Mouse (Mus musculus): ENCODE results near the gene Bag3.
"Not testable (repeated sequence)": the region's sequence is repeated elsewhere in the genome, so short reads cannot be mapped to it uniquely, and the experiment has no call there.

Bag3 gene

DNA sequence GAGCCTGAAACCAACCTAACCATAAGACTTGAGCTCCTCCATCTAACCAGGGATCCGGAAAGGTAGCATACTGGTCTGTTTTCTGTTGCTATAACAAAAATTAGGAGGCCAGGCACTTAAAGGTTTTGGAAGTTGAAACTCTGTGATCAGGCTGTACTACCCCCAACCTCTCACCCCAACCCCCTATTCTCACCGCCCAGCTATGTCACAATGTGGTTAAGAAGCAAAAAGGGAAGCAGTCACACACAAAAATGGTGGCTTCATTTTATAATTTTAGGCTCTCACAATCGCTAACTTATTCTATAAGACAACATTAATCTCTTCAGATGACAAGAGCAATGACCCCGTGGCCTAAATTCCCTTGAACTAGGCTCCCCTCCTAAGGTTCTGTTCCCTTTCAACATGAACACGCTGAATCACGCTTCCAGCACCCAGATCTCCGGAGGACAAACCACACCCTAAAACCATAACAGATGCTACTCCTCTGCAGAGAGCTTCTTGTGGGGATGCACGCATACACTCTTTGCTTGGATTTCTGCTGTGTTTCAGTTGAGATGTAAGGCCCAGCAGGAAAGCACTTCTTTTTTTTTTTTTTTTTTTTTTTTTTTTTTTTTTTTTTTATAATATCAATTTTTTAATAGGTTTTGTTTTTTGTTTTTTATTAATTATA lies 46.7 kb downstream of the Bag3 start:
- DNase-seq = peak; percentile 21 to 39

DNA sequence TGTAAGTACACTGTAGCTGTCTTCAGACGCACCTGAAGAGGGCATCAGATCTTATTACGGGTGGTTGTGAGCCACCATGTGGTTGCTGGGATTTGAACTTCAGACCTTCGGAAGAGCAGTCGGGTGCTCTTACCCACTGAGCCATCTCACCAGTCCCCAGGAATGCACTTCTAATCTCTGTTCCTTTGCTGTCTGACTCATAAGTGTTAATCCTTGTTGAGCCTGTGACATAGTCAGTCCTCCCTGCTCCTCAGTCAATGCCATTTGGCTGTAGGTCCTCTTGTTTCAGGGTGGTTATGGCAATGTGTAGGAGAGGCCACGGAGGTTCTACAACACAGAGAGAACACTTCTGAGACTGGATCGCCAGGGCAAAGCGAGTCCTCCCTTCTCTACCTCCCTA lies 47.2 kb downstream of the Bag3 start:
- DNase-seq = not testable (repeated sequence)

DNA sequence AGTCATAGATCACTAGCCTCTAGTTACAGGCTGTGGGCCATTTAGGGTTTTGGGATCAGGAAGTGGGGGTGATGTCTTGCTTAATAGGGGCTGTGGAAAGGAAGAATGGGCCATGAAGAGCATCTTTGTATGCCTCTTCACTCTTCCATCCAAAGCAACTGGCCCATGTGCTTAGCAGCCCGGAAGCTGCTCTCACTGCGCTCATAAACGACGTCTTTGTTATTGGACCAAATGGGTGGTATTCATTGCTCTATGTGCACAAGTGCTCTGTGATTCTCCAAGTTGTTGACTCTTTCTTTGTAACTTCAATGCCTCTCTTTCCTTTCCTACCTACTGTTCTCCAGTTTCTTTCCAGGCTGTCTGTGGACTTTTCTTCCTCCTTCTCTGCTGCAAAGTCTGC lies 48.6 kb downstream of the Bag3 start:
- no peak for DNase-seq

DNA sequence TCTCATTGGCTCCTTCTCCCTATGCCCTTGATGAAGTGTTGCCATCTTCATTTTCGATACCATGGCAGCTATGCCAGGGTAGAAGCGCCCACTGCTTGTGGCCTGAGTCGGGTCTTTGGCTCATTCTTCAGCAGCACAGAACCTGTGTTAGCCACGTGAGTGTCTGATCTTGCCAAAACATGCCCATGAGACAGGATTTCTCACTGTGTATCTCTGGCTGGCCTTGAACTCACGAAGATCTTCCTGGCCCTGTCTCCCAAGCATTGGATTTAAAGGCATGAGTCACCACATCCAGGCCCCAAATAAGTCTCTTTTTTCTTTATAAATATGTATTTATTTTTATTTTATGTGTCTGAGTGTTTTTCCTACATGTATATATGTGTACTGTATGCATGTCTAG lies 51.8 kb downstream of the Bag3 start:
- DNase-seq = no peak

DNA sequence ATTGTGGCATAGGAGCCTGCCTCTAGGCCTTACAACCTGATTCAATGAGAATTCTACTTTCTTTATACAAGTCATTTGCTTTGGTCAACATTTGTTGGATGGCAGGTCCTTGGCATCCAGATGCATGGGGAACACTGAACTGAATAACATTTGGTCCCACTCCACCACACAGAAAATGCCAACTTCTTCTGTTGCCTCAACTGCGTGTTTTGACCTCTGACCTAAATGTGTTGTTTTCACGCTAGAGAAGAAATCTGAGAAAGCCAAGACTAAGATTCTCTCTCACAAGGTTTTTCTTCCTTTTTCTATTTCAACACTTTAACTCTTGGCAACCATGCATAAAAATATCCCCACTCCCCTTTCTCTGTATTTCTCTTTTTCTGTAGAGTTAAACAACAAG lies 52.4 kb downstream of the Bag3 start:
- peak in 1 of 2 experiments; percentile 13 for DNase-seq

DNA sequence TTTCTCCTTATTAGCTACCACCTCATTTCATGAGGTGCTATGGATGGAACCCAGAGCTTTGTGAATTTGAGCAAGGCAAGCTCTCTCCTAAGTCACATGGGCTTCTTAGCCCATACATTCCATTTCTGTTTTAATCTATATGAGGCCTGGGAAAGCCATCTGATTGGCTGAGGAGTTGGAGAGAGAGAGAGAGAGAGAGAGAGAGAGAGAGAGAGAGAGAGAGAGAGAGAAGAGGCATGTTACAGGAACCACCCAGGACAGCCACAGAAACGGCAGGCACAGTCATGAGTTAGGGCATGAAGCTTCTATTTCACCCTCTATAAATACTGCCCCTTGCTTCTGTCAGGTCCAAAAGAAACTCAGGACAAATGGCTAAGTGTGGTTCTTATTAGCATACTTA lies 54.2 kb downstream of the Bag3 start:
- DNase-seq = no peak

DNA sequence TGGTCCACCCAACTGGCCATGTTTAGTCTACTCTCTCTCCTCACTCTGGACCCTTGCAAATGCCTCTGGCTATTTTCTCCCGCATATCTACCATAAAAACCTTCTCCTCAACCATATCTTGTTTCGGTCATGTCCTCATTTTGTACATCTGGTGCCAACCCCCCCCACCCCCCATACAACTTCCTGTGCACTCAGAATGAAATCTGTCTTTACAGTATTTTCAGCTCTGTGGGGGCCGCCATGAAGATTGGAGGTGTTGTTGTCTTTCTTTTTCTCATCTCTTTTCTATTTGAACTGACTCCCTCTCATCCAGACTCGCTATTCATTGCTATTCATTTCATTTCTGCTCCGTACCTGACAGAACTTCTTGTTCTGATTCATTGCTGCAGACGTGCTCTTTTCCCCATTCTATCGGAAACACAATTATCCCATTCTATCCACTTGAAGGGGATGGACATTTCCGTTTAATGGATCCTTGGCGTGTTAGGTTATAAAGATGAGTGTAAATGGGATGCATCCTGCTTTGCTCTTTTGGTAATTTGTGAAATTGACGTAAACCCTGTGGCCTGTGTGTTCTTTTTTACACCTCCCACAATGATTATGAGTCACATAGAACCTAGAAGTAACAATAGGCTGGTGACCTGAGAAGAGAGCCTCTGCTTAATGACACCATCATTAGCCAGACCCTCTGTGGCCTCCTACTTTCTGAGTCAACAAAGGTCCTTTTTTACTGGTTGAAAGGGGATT lies 55.0 kb downstream of the Bag3 start:
- DNase-seq = no peak

DNA sequence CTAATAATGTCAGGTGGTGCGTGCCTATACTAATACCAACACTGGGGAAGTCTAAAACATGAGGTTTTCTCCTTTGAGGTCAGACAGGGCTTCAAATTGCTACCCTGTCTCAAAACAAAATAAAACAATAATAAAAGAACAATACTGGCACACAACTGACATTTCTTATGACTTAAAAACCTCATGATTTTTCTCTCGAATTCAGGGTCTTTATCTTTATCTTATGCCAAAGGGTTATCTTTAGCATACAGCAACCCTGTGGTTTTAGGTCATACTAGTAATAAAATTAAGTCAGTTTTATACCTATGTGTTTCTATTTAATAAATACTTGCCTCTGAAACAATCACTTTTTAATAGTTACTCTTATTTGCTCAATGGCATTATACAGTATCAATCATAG lies 56.0 kb downstream of the Bag3 start:
- no peak for DNase-seq

DNA sequence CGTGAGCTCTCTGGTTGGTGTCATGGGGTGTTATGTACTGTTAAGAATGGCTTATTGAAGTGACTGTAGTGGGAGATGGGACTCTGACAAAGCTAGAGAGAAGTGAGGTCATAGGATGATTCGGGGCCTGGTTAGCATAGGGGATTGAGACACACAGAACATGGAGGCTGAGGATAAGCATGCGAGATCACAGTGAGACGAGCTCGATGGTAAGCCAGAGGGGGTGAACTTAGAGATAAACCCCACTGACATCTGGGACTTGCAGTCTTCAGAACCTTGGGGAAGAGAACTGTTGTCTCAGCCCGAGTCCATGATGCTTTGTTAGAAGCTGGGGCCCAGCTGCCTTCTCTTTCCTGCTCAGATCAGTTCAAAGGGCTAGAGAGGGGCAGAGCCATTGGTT lies 56.9 kb downstream of the Bag3 start:
- no peak for DNase-seq

DNA sequence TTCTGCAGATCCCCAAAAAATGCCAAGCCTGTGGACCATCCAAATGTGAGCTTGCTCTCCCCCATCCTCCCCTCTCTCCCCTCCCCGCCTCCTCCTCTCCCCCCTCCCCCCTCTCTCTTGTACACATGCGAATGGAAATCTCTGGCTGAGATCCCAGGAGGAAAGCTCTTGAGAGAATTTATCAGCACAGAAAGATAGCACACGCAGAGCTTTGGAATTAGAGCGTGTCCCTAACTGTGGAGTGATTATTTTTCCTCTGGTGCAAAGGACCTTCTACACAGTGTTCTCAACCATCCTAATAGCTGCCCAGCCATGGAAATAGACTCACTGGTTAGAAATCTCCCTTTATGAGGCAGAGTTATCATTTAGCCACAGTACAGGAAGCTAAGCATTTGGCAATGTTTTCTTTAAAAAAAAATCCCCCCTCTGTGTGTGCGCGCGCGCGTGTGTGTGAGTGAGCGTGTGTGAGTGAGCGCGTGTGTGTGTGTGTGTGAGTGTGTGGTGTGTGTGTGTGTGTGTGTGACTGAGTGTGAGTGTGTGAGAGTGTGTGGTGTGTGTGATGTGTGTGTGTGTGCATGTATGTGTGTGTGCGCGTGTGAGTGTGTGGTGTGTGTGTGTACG lies 58.6 kb downstream of the Bag3 start:
- DNase-seq = no peak

DNA sequence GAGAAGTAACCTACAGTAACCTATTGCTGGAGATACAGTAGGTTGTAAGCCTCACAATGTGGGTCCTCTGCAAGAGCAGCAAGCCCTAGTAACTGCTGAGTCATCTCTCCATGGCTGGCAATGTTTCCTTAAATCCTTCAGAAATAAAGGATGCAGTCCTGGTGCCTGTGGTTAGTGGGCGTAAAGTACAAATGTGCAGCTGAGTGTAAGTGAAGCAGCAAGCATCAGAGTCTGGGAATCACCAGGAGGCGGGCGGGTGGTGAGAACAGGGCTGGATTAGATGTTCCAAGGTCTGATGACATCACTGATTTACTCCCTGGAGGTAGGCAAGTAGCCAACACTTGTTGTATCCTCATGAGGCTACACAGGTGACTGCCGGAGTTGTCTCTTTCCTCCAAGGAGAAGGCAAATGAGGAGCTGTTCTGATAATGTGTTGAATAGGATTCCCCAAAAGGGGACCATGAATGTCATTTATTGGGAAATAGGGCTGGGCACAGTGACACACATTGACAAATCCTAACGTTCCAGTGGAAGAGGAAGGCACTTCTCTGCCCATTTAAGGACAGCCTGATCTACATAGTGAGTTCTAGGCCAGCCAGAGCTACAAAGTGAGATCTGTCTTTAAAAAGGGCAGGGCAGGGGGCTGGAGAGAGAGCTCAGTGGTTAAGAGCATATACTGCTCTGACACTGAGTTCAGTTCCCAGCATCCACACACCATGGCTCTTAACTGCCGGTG lies 60.0 kb downstream of the Bag3 start:
- DNase-seq = no peak

DNA sequence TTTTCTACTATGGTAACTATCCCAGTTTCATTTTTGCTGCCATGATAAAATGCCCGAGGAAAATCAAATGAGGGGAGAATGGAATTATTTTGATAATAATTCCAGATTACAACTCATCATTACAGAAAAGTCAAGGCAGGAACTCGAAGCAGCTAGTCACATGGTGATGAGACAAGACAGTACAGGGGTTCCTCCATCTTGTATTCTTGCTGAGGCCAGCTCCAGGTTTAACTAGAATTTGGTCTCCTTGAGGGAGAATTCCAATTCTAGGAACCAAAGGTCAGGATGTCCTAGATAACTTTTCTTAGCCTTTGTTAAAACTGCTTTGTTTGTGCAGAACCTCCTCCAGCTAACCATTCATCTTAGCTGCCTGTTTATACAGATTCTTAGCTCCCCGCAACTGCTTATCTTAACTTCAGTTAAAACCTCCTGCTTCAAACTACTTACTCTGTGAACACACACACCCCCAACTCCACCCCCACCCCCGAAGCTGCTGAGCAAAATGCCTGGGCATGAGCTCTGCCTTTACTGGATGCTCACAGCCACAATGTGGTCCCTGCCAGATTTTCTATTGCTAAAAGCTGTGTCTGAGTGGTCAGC lies 64.0 kb downstream of the Bag3 start:
- DNase-seq = no peak

DNA sequence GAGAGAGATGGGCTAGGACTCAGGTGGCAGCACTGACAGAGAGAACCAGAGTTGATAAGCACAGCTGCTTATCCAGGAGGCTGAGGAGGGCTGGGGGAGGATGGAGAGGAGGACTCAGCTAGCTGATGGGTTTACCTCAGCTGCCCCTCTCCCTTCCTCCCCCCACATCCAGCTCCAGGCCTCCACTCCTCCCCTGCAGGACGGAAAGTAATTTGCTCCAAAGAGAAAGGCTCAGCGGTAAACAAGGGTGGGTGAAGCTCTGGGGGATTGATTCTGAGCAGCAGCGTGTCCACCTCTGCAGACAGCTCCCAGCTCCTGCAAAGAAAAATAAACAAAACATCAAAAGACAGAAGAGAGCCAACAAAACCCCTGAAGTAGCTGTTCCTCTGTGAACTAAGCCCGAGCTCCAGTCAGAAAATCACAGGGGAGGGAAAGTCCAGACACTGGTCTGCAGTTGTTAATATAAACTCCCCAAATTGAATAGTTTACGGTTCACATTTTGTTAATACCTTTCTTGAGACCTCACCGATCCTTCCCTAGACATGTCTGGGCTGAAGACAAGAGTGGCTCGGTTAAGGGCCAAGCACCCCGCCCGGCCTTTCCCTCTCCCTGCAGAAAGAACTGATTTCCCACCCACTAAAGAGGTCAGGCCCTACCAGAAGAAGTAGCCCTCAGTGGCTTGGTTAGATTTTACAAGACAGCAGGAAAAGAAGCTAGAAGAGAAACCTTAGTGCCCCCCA lies 68.1 kb downstream of the Bag3 start:
- DNase-seq = no peak

DNA sequence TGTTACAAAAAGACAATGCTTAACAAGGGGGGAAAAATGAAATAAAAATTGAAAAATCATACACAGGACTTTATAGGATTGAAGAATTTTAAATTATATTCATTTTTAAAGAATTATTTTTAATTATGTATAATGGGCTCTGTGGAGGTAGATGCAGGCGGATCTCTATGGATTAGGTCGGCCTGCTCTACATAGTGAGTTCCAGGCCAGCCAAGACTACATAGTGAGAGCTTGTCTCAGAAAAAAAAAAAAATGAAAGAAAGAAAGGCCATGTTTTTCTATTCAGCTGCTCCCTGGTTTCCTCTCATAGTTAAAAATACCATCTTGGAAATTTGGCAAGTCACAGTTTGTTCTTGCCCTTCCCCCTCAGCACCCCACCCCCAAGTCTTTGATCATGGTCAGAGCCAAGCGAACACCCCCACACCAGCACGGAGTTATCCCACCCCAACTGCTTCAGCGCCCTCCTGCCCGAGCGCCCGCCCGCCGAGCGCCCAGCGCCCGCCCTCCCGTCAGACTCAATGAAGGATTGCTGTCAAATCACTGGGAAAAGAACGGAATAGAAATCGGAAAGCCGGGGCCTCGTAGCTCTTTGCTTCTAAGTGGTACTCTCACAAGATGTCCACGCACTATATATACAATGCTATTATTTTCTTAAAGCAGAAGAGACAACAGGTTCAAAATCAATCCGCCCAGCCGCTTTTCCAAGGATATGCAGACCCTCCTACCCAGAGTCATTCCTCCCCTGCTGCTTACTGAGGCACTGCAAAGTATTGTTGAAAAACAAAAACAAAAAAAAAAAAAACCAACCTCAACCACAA lies 68.9 kb downstream of the Bag3 start:
- DNase-seq = no peak

DNA sequence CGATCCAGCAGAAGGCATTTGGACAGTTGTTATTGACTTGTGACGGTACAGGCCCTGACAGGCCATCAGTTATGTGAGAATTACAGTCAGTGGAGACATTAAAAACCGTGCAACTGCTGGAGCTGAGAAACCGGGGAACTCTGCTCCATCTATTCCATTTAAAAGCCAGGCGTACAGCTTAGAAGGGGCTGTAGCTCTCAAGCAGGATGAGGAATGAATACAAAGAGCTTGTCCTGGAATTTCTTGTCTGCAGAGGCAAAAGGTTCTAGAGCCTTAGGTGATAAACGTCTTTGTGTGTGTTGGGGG lies 69.5 kb downstream of the Bag3 start:
- DNase-seq = no peak

DNA sequence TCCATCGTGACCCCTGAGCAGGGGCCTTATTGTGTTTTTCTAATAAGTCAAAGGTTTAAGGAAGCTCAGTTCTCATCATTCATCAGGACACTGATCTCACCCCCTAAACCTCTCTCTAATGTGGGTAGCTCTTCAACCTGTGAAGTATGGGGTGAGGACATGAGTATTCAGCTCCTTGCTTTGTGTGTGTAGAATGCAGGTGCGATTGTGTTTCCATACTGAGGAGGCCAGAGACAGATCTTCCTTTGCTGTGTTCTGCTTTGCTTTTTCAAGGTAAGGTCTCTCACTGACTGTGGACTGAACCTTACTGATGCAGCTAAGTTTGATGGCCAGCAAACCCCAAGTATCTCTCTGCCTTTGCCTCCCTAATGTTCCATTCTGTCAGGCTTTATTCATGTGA lies 72.9 kb downstream of the Bag3 start:
- DNase-seq = no peak
